In genomic region chr15:7650705-7651104, GRCm38 (mm10) we compare ENCODE assay signal across 25 mouse cellular contexts.
DNase-seq lines count a peak whose midpoint lies in the region; ATAC-seq lines count a peak whose summit lies in the region.
"Had no signal": no experiment of that assay in that cellular context is flagged by ENCODE, and none has a peak within 500 bp of the region (broad histone marks: within the 10 kb centered on the region; RNA-seq: fewer than 3 reads in every experiment).

No protein-coding gene starts in this region.

- no peak overlapping the region for H3K27ac ChIP-seq in hindbrain, embryonic 11.5 days (ENCODE audit: low read depth, low read length)
- H3K27ac ChIP-seq in hindbrain, embryonic 13.5 days: no peak overlapping the region
- no peak overlapping the region for H3K27ac ChIP-seq in midbrain, embryonic 14.5 days (replicated peaks; ENCODE audit: low read depth, low read length)
- H3K27ac ChIP-seq: embryonic facial prominence, embryonic 12.5 days; heart, embryonic 10.5 days; kidney, postnatal 0 days; liver, embryonic 15.5 days; lung, embryonic 15.5 days; neural tube, embryonic 13.5 days had no signal

- H3K36me3 ChIP-seq in hindbrain, embryonic 11.5 days (ENCODE audit: control insufficient read depth, insufficient read depth, low read length): no peaks in the 10 kb centered on the region
- no peaks in the 10 kb centered on the region for H3K36me3 ChIP-seq in hindbrain, embryonic 13.5 days
- H3K36me3 ChIP-seq in midbrain, embryonic 14.5 days (ENCODE audit: control insufficient read depth, insufficient read depth, low read length): no peaks in the 10 kb centered on the region
- H3K36me3 ChIP-seq: embryonic facial prominence, embryonic 12.5 days; heart, embryonic 10.5 days; liver, embryonic 15.5 days; lung, embryonic 15.5 days; neural tube, embryonic 13.5 days had no signal

- H3K4me2 ChIP-seq in hindbrain, embryonic 11.5 days (replicated peaks; ENCODE audit: low read depth, low read length): no peak overlapping the region
- H3K4me2 ChIP-seq in hindbrain, embryonic 13.5 days: no peak overlapping the region
- no peak overlapping the region for H3K4me2 ChIP-seq in midbrain, embryonic 14.5 days (ENCODE audit: low read length)
- H3K4me2 ChIP-seq: embryonic facial prominence, embryonic 12.5 days; liver, embryonic 15.5 days; lung, embryonic 15.5 days; neural tube, embryonic 13.5 days had no signal

- no peaks in the 10 kb centered on the region for H3K27me3 ChIP-seq in hindbrain, embryonic 11.5 days (ENCODE audit: control insufficient read depth, insufficient read depth, low read length)
- no peaks in the 10 kb centered on the region for H3K27me3 ChIP-seq in hindbrain, embryonic 13.5 days
- H3K27me3 ChIP-seq in midbrain, embryonic 14.5 days (ENCODE audit: control insufficient read depth, insufficient read depth, low read length): no peaks in the 10 kb centered on the region
- H3K27me3 ChIP-seq: embryonic facial prominence, embryonic 12.5 days; liver, embryonic 15.5 days; lung, embryonic 15.5 days; megakaryocyte, embryonic 14.5 days; neural tube, embryonic 13.5 days had no signal

- peak; percentile 2 for DNase-seq in hindbrain, embryonic 11.5 days (ENCODE audit: low spot score)
- peak; percentile 3 for DNase-seq in retina, postnatal 1 day
- DNase-seq in retina, embryonic 14.5 days (ENCODE audit: low spot score): no peak
- peak; percentile 74 for DNase-seq in midbrain, embryonic 14.5 days
- no peak for DNase-seq in cerebellum, adult 18-20 months
- DNase-seq: adrenal gland, postnatal 10 days; cerebellum, postnatal 10 days; kidney, adult 2 months; layer of hippocampus, adult 9-11 months; liver; lung, postnatal 36 days; right cerebral cortex, adult 18-20 months; right cerebral cortex, postnatal 4 days; thymus, postnatal 14 days had no signal

- H3K4me3 ChIP-seq in hindbrain, embryonic 11.5 days (ENCODE audit: low read depth, low read length): no peak overlapping the region
- no peak overlapping the region for H3K4me3 ChIP-seq in hindbrain, embryonic 13.5 days
- H3K4me3 ChIP-seq in midbrain, embryonic 14.5 days (replicated peaks; ENCODE audit: low read depth, low read length): no peak overlapping the region
- H3K4me3 ChIP-seq: embryonic facial prominence, embryonic 12.5 days; erythroblast, embryonic 14.5 days; heart, embryonic 10.5 days; liver, embryonic 15.5 days; lung, embryonic 15.5 days; megakaryocyte, embryonic 14.5 days; myocyte; neural tube, embryonic 13.5 days had no signal

- no peaks in the 10 kb centered on the region for H3K9me3 ChIP-seq in hindbrain, embryonic 11.5 days (ENCODE audit: control insufficient read depth, low read length)
- H3K9me3 ChIP-seq in hindbrain, embryonic 13.5 days: no peaks in the 10 kb centered on the region
- H3K9me3 ChIP-seq in midbrain, embryonic 14.5 days (ENCODE audit: control insufficient read depth, low read length): no peaks in the 10 kb centered on the region
- H3K9me3 ChIP-seq: embryonic facial prominence, embryonic 12.5 days; heart, embryonic 10.5 days; liver, embryonic 15.5 days; lung, embryonic 15.5 days; neural tube, embryonic 13.5 days had no signal

- no peaks in the 10 kb centered on the region for H3K4me1 ChIP-seq in hindbrain, embryonic 11.5 days (replicated peaks; ENCODE audit: control insufficient read depth, insufficient read depth, low read length)
- 0 out of 2 replicates have a peak, but pooled peaks cover 4% of the 10 kb centered on the region for H3K4me1 ChIP-seq in hindbrain, embryonic 13.5 days (replicated peaks)
- H3K4me1 ChIP-seq in midbrain, embryonic 14.5 days (ENCODE audit: control insufficient read depth, insufficient read depth, low read length): no peaks in the 10 kb centered on the region
- H3K4me1 ChIP-seq: heart, embryonic 10.5 days; liver, embryonic 15.5 days; lung, embryonic 15.5 days; megakaryocyte, embryonic 14.5 days; neural tube, embryonic 13.5 days had no signal

- WGBS in hindbrain, embryonic 11.5 days: 56% methylated on average over 3 of the region's 3 CpGs
- 40% methylated on average over 3 of the region's 3 CpGs for WGBS in hindbrain, embryonic 13.5 days
- WGBS in midbrain, embryonic 14.5 days: 34% methylated on average over 3 of the region's 3 CpGs

- H3K9ac ChIP-seq in hindbrain, embryonic 11.5 days (ENCODE audit: low read depth, low read length): no peak overlapping the region
- H3K9ac ChIP-seq in hindbrain, embryonic 13.5 days: no peak overlapping the region
- no peak overlapping the region for H3K9ac ChIP-seq in midbrain, embryonic 14.5 days (replicated peaks; ENCODE audit: low read length)
- H3K9ac ChIP-seq: embryonic facial prominence, embryonic 12.5 days; liver, embryonic 15.5 days; lung, embryonic 15.5 days; neural tube, embryonic 13.5 days had no signal

- ATAC-seq in hindbrain, embryonic 11.5 days (ENCODE audit: low FRiP score): no peak
- no peak for ATAC-seq in hindbrain, embryonic 13.5 days (ENCODE audit: low FRiP score)
- peak; percentile 66; the same call in 1 of the 2 replicates for ATAC-seq in midbrain, embryonic 14.5 days (ENCODE audit: low FRiP score, low TSS enrichment)
- no peak for ATAC-seq in cerebellum, adult (ENCODE audit: insufficient number of reproducible peaks, low FRiP score, low TSS enrichment)

Comparison
In these comparisons a context has a peak if more than half of its experiments do, and no peak if none do; other contexts are left out.
1. DNase-seq: peak in hindbrain, embryonic 11.5 days (single experiment), retina, postnatal 1 day (single experiment) and midbrain, embryonic 14.5 days (single experiment); none in retina, embryonic 14.5 days (single experiment) and cerebellum, adult 18-20 months (0 of 2).